Mouse (Mus musculus) heart, postnatal 0 days (tissue): Measurements from ENCODE around the gene Flt3l. TPM values are rescaled to one million over a fixed set of nuclear protein-coding genes. Genes with fewer than 3 reads are reported as not detected.

Source experiments
- ATAC-seq: fragments of 200-750 bp; cut with Nextera tagmentation; 2 replicates; pipeline ENCODE4 v1.8.0; 2017; ENCODE audit warnings: low read depth, moderate number of reproducible peaks, moderate library complexity; ENCODE audit not compliant: insufficient read depth
- DNase-seq: peaks from one replicate; pipeline ENCODE4 v3.0.0-alpha.2; 2016; ENCODE audit warnings: low spot score
- H3K27ac ChIP-seq: fragments of 300-500 bp; sonication (generic); 2 replicates; pipeline ENCODE4 v1.5.1; 2014; ENCODE audit warnings: low read depth, mild to moderate bottlenecking
- H3K27me3 ChIP-seq: fragments of 300-500 bp; sonication (generic); 2 replicates; pipeline ENCODE4 v1.6.1; 2014; ENCODE audit warnings: low read length, mixed read lengths; ENCODE audit not compliant: control insufficient read depth, insufficient read depth
- H3K36me3 ChIP-seq: fragments of 300-500 bp; sonication (generic); replicated peaks from 2 replicates; pipeline ENCODE4 v1.6.1; 2014; ENCODE audit warnings: low read length, mixed read lengths; ENCODE audit not compliant: control insufficient read depth, insufficient read depth
- H3K4me1 ChIP-seq: fragments of 300-500 bp; sonication (generic); 2 replicates; pipeline ENCODE4 v1.6.1; 2014; ENCODE audit warnings: antibody characterized with exemption; ENCODE audit not compliant: control insufficient read depth, insufficient read depth
- H3K4me2 ChIP-seq: fragments of 300-500 bp; sonication (generic); 2 replicates; pipeline ENCODE4 v1.6.1; 2014; ENCODE audit warnings: low read depth, mild to moderate bottlenecking, low read length, moderate library complexity
- H3K4me3 ChIP-seq: fragments of 300-500 bp; sonication (generic); 2 replicates; pipeline ENCODE4 v1.5.1; 2014; ENCODE audit warnings: low read depth, low read length
- H3K9ac ChIP-seq: fragments of 300-500 bp; sonication (generic); replicated peaks from 2 replicates; pipeline ENCODE4 v1.6.1; 2014; ENCODE audit warnings: low read depth, low read length, mixed read lengths
- H3K9me3 ChIP-seq: fragments of 300-500 bp; sonication (generic); replicated peaks from 2 replicates; pipeline ENCODE4 v1.6.1; 2016; ENCODE audit warnings: low read length; ENCODE audit not compliant: control insufficient read depth
- CTCF ChIP-seq: IDR thresholded peaks from 2 replicates; pipeline ENCODE4 v1.5.1; 2016; ENCODE audit warnings: antibody characterized with exemption, control low read depth, low read depth
- EP300 ChIP-seq: IDR thresholded peaks from 2 replicates; pipeline ENCODE4 v1.6.1; 2016; ENCODE audit warnings: antibody characterized with exemption, low read depth
- WGBS: fragments of 180-500 bp; shearing (Covaris S2); extraction: QIAGEN DNeasy Blood & Tissue Kit; methylation state at CpG from one replicate; pipeline ENCODE4 v1.1.7; 2014; 5-methylcytosine and 5-hydroxymethylcytosine counted together
- polyA plus RNA-seq: library from polyadenylated mRNA; unstranded; fragments of >200 nt; fragmentation: Nextera tagmentation; extraction: Ambion mirVana; gene quantifications from 2 replicates; pipeline ENCODE4 v1.2.1, GENCODE M21; 2015
- total RNA-seq: library from RNA; depleted of rRNA; stranded (reverse); fragments of >200 nt; gene quantifications from 2 replicates; pipeline ENCODE4 v1.2.3, GENCODE M21; 2014; ENCODE audit warnings: low replicate concordance

Gene Flt3l
- total and polyA plus RNA-seq, 2 experiments from 2014 or later, result 1.8 to 23.3 TPM

DNA sequence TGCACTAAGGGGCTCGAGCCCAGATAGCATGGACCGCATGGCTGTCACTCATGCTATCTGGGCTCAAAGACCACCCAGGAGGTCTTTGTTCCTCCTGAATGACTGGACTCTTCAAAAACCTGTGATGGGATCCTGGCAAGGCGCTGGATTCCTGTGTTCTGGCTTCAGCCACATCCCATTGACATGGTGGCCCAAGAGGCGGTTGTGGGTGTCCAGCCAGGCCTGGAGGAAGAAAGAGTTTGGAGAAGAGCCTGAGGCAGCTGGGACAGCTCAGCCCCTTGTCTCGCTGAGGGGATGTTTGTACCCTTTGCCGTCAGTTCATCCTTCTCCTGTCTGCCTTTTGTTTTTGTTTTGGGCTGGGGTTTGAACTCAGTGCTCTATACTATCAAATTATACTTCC lies 13.3 kb upstream of the Flt3l start:
- H3K4me2 ChIP-seq, result no peak overlapping the region
- DNase-seq (no peak), ATAC-seq (no peak)
- H3K27ac ChIP-seq, result no peak overlapping the region
- TF ChIP-seq CTCF (no peak), EP300 (no peak)
- H3K4me3 ChIP-seq, result no peak overlapping the region
- H3K4me1 ChIP-seq, result 0 out of 2 replicates have a peak, but pooled peaks cover 7% of the 10 kb centered on the region
- no peaks in the 10 kb centered on the region for H3K9me3 ChIP-seq
- H3K9ac ChIP-seq, result no peak overlapping the region
- H3K36me3 ChIP-seq, result peaks cover 11% of the 10 kb centered on the region; the same call in 1 of the 2 replicates
- WGBS, result 74% methylated on average over 6 of the region's 6 CpGs
- H3K27me3 ChIP-seq, result no peaks in the 10 kb centered on the region

DNA sequence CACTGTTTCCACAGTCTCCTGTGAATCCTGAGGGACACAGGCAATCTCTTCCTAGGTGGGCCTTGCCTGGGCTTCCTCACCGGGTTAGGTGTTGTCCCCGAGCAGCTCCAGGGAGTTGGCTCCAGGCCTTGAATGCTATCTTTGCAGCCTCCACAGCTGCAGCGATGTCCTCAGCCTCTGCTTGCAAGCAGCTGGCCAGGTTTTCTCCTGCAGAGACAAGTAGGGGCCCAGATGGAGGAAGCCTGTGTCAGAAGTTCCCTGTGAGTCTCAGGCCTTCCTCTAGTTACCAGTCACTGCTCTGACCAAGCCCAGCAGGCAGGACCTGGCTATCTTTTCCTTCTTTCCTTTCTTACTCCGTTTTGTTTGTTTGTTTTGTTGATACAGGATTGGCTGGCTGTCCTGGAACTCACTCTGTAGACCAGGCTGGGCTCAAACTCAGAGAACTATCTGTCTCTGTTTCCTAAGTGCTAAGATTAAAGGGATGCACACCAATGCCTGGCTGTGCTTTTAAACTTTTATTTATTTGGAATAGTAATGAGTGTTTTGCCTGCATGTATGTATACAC lies 12.4 kb upstream of the Flt3l start:
- H3K27ac ChIP-seq, result no peak overlapping the region

DNA sequence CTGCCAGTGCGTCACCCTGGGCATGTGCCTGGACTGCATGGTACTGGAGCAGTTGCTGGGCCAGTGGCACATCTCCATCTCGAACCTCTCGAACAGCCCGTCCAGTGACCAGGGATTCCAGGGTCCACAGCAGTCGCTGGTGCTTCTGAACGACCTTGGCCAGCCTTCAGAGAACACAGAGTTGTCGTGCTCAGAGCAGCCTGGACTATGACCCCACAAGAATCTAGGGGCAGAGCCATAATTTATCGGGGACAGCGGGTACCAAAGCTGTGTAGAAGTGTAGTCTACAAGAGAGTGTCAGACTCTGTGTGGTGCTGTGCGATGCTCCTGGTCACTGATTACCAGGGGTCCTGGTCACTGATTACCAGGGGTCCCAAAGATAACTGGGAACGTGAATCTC lies 11.7 kb upstream of the Flt3l start:
- DNase-seq (no peak), ATAC-seq (no peak)
- Histone ChIP-seq H3K27me3 (no peaks in the 10 kb centered on the region), H3K36me3 (peaks cover 18% of the 10 kb centered on the region), H3K9ac (no peak overlapping the region), H3K4me1 (no peaks in the 10 kb centered on the region), H3K4me2 (no peak overlapping the region), H3K4me3 (no peak overlapping the region), H3K27ac (no peak overlapping the region), H3K9me3 (no peaks in the 10 kb centered on the region)
- 72% methylated on average over 11 of the region's 11 CpGs for WGBS
- TF ChIP-seq CTCF, result no peak
- no peak for TF ChIP-seq EP300

More for the DNA sequence above, 12.4 kb upstream of the Flt3l start:
- ATAC-seq, result no peak
- Histone ChIP-seq H3K9me3 (no peaks in the 10 kb centered on the region), H3K4me3 (no peak overlapping the region), H3K36me3 (peaks cover 18% of the 10 kb centered on the region), H3K4me1 (0 out of 2 replicates have a peak, but pooled peaks cover 5% of the 10 kb centered on the region), H3K4me2 (no peak overlapping the region), H3K27me3 (no peaks in the 10 kb centered on the region), H3K9ac (no peak overlapping the region)
- TF ChIP-seq EP300 (no peak), CTCF (no peak)
- 31% methylated on average over 4 of the region's 4 CpGs for WGBS
- DNase-seq, result no peak

DNA sequence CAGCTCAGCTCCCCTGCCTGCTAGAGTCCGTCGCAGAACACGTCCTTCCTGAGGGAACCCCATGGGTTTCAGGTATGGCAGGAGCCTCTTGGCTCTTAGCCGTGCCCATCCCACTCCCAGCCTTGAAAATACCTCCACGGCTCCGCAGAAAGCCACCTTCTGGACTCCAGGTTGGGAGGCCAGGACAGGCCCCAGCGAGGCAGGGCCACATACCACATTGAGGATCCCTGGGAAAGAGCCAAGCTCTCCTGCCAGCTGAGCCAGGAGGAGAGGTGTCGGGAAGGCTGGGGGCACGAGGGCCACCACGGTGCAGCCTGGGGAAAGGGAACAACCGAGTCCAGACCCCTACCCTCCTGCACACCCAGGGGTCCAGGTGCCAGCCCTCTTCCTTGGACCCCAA lies 11.0 kb upstream of the Flt3l start:
- H3K9me3 ChIP-seq, result no peaks in the 10 kb centered on the region
- H3K4me1 ChIP-seq, result no peaks in the 10 kb centered on the region
- H3K4me2 ChIP-seq, result no peak overlapping the region
- no peak overlapping the region for H3K27ac ChIP-seq
- TF ChIP-seq EP300, result no peak
- TF ChIP-seq CTCF, result no peak
- H3K27me3 ChIP-seq, result no peaks in the 10 kb centered on the region
- H3K9ac ChIP-seq, result no peak overlapping the region
- no peak overlapping the region for H3K4me3 ChIP-seq
- ATAC-seq (no peak), DNase-seq (no peak)
- peaks cover 22% of the 10 kb centered on the region for H3K36me3 ChIP-seq
- 82% methylated on average over 11 of the region's 11 CpGs for WGBS

DNA sequence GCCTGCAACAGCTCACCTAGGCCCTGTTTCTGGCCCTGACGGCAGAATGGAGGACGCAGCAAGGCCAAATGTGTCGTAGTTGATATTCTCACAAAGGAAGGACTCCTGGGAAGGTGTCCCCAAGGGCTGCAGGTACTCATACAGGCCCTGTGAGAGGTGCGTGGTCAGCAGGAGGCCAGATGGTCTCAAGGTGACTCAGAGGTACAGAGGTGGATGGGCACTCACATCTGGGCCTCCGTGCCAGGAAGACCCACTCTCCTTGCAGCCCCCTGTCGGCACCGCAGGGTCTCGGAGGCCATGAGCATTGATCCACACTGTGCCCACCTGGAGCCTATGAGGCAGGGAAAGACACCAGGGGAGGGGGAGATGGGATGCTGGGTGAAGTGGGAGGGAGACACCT lies 9.2 kb upstream of the Flt3l start:
- no peak overlapping the region for H3K4me3 ChIP-seq
- no peaks in the 10 kb centered on the region for H3K4me1 ChIP-seq
- H3K4me2 ChIP-seq, result no peak overlapping the region
- no peaks in the 10 kb centered on the region for H3K27me3 ChIP-seq
- H3K9me3 ChIP-seq, result no peaks in the 10 kb centered on the region
- no peak overlapping the region for H3K9ac ChIP-seq
- ATAC-seq, result no peak
- WGBS, result 94% methylated on average over 8 of the region's 8 CpGs
- TF ChIP-seq CTCF (no peak), EP300 (no peak)
- H3K36me3 ChIP-seq, result peaks cover 22% of the 10 kb centered on the region
- H3K27ac ChIP-seq, result no peak overlapping the region
- no peak for DNase-seq
